Mouse (Mus musculus): ENCODE measurements around the gene Cracr2a.

DNA sequence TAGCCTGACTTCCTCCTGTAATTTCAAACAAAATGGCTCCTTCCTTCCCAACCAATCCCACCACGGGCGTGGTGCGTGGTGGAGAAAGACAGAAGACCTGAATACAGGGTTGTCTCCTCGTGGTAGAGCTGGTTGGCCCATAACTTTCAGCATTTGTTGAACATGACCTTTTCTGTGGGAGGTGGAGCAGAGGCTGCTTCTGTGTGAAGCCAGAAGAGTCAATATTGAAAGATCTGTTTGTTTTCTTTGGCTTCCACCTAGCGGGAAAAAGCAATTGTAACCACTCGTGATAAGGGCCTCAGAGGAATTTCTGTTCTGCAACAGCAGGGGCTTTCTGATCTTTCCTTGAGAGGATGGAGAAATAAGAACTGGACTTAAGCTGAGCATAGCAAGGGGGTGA is 5.6 kb upstream of the Cracr2a start:
- no peak for TF ChIP-seq TAL1 (IDR thresholded peaks at IDR 0.05; ENCODE audit: low read length)
- no peak for TF ChIP-seq GATA1 (IDR thresholded peaks at IDR 0.05; ENCODE audit: low read length)

Measured in erythroblast, embryonic 14.5 days (primary cell).